Mouse (Mus musculus) macrophage (primary cell): ENCODE measurements at regions not wholly inside any gene's neighbourhood (a gene's known extent, or its start where the extent isn't known, plus 50 kb on each side); places are given as distances from the start of the nearest gene placed in this dataset.

Source experiments
- H3K27ac ChIP-seq: fragments of 350-480 bp; formaldehyde crosslinking; 2 replicates; pipeline ENCODE4 v1.9.0; 2021
- H3K36me3 ChIP-seq: fragments of 350-480 bp; formaldehyde crosslinking; 2 replicates; pipeline ENCODE4 v1.9.0; 2021; ENCODE audit errors: inconsistent target
- H3K4me3 ChIP-seq: fragments of 350-480 bp; formaldehyde crosslinking; 2 replicates; pipeline ENCODE4 v1.9.0; 2021; ENCODE audit errors: inconsistent target
- H3K79me2 ChIP-seq: fragments of 350-480 bp; formaldehyde crosslinking; 2 replicates; pipeline ENCODE4 v1.9.0; 2021; ENCODE audit errors: inconsistent target
- WGBS: methylation state at CpG from one replicate; pipeline ENCODE4 v1.1.7; 2026; ENCODE audit warnings: inconsistent platforms; ENCODE audit not compliant: missing documents; 5-methylcytosine and 5-hydroxymethylcytosine counted together

GRCm38 (mm10) chr4:34203193-34203848, 153.3 kb upstream of the Spaca1 start:
- Histone ChIP-seq H3K27ac (no peak overlapping the region), H3K4me3 (no peak overlapping the region), H3K36me3 (no peaks in the 10 kb centered on the region), H3K79me2 (no peaks in the 10 kb centered on the region)
- WGBS: 98% methylated on average over 10 of the region's 10 CpGs

- Histone ChIP-seq H3K36me3 (no peaks in the 10 kb centered on the region), H3K27ac (no peak overlapping the region), H3K4me3 (no peak overlapping the region), H3K79me2 (no peaks in the 10 kb centered on the region)
- 79% methylated on average over 3 of the region's 5 CpGs for WGBS
These were observed 159.3 kb upstream of the Spaca1 start for GRCm38 (mm10) chr4:34209179-34209896.

DNA sequence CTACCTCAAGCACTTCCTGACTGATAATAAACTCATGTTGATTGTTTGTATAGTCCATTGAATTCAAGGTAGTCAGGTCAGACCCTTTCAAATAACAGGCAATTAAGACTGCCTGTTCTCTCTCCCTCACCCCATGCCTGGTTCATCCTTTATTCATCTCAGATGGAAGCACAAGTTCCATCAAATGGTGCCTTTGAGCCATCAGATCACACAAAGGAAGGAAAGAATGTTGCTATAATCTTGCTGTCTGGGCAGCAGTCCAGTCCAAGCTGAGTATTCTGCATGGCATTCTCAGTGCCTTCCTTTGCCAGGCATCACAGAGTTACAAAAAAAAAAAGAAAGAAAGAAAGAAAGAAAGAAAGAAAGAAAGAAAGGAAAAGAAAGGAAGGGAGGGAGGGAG, 163.7 kb upstream of the Spaca1 start:
- Histone ChIP-seq H3K27ac (no peak overlapping the region), H3K79me2 (no peaks in the 10 kb centered on the region), H3K4me3 (no peak overlapping the region), H3K36me3 (no peaks in the 10 kb centered on the region)

GRCm38 (mm10) chr4:34214346-34214745, 164.4 kb upstream of the Spaca1 start:
- Histone ChIP-seq H3K36me3 (no peaks in the 10 kb centered on the region), H3K4me3 (no peak overlapping the region), H3K79me2 (no peaks in the 10 kb centered on the region), H3K27ac (no peak overlapping the region)
- WGBS: 89% methylated on average over 11 of the region's 11 CpGs

DNA sequence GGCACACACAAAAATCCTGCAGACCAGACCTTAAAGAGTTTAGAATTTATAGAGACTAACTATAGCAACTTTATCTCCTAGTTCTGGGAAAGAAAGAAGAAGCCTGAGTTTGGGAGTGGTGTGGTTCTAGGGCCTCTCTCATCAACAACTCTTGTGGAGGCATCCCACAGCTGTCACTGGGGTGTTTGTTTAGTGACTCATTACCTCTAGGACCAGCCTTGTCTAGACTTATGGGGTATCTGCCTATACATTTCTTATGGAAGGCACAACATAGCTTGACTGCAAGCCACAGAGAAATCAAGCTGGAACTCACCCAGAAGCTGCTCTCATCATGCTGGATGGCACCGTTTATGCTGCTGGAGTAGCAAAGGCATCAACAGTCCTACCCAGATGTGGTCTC, 171.9 kb upstream of the Spaca1 start:
- Histone ChIP-seq H3K4me3 (no peak overlapping the region), H3K79me2 (no peaks in the 10 kb centered on the region), H3K27ac (no peak overlapping the region), H3K36me3 (no peaks in the 10 kb centered on the region)
- WGBS: 100% methylated on average over 1 of the region's 1 CpGs

DNA sequence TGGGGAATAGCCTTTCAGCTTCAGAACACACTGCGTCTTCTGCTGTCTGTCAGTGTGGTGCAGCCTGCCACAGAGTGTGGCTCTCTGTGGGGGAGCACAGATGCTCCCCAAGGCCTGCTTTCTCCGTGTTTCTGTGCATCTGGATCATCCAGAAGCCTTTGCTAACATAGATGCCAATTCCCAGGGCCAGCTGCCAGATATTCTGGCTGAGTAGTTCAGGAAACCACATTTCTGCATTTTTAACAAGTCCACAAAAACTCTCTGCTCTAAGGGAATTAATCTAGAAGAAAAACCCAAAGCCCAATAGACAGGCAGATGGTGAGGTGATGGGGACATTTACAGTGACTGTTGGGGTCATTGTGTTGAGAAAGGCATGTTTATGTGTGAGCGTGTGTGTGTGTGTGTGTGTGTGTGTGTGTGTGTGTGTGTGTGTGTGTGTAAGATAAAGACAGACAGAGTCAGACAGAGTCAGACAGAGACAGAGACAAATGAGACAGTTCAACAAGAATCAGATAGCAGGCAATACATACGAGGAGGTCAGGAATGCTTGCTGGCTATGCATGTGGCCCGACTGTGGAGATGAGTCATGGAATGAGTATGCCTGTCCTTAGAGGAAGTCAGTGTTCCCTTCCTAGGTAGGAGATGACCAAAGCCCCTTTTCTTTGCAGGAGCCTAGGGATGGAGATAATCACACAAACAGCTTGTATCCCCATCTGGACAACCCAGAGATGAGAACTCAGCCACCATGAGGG, 176.3 kb upstream of the Spaca1 start:
- no peak overlapping the region for H3K4me3 ChIP-seq
- WGBS: 57% methylated on average over 5 of the region's 5 CpGs
- H3K36me3 ChIP-seq: no peaks in the 10 kb centered on the region
- H3K27ac ChIP-seq: no peak overlapping the region
- H3K79me2 ChIP-seq: no peaks in the 10 kb centered on the region

DNA sequence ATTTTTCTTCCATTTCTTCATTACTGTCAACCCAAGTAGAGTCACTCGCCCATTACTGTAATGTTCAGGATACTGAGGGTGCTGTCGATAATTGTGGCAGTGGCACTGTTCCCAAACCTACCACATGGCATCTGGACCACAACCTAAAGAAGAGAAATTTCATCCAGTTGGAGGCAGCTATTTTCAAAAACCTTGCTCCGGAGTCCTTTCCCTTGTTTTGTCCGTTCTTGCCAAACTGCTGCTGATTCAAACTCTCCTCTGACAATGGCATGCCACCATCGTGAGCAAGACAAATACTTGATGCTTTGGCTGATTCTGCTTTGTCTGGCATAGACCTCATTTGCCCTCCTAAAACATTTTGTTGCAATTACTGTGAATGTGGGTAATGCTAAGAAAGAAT, 176.9 kb upstream of the Spaca1 start:
- Histone ChIP-seq H3K79me2 (no peaks in the 10 kb centered on the region), H3K4me3 (no peak overlapping the region), H3K27ac (no peak overlapping the region), H3K36me3 (no peaks in the 10 kb centered on the region)
- WGBS: 94% methylated on average over 5 of the region's 5 CpGs

GRCm38 (mm10) chr4:34227611-34228010, 177.6 kb upstream of the Spaca1 start:
- 76% methylated on average over 5 of the region's 5 CpGs for WGBS
- Histone ChIP-seq H3K27ac (no peak overlapping the region), H3K79me2 (no peaks in the 10 kb centered on the region), H3K4me3 (no peak overlapping the region), H3K36me3 (no peaks in the 10 kb centered on the region)

DNA sequence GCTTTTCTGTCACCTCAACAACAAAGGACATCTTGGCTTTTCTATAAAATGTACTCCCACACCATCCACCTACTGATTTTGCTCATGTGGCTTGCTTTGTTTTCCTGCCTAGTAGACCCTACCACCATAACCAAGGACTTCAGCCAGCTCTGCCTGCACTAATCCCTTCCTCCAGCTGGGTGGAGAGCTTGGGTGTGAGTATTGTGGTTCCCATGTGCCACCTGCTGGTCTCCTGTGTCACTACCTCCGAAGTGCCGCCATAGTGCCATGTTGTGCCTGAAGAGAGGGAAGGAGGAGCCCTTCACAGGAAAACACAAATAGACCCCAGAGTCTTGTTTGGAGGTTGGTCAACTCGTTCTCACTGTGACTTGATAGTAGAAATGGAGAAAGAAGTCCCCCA, 181.3 kb upstream of the Spaca1 start:
- no peaks in the 10 kb centered on the region for H3K36me3 ChIP-seq
- no peak overlapping the region for H3K4me3 ChIP-seq
- no peak overlapping the region for H3K27ac ChIP-seq
- WGBS: 4% methylated on average over 3 of the region's 3 CpGs
- H3K79me2 ChIP-seq: no peaks in the 10 kb centered on the region

GRCm38 (mm10) chr4:34234204-34234603, 184.2 kb upstream of the Spaca1 start:
- Histone ChIP-seq H3K4me3 (no peak overlapping the region), H3K27ac (no peak overlapping the region)
- WGBS: 59% methylated on average over 11 of the region's 11 CpGs

GRCm38 (mm10) chr4:34234645-34235044, 184.7 kb upstream of the Spaca1 start:
- no peaks in the 10 kb centered on the region for H3K79me2 ChIP-seq
- WGBS: 93% methylated on average over 8 of the region's 8 CpGs
- H3K27ac ChIP-seq: no peak overlapping the region
- H3K4me3 ChIP-seq: no peak overlapping the region
- no peaks in the 10 kb centered on the region for H3K36me3 ChIP-seq

More at GRCm38 (mm10) chr4:34234204-34234603, 184.2 kb upstream of the Spaca1 start:
- no peaks in the 10 kb centered on the region for H3K79me2 ChIP-seq
- H3K36me3 ChIP-seq: no peaks in the 10 kb centered on the region

DNA sequence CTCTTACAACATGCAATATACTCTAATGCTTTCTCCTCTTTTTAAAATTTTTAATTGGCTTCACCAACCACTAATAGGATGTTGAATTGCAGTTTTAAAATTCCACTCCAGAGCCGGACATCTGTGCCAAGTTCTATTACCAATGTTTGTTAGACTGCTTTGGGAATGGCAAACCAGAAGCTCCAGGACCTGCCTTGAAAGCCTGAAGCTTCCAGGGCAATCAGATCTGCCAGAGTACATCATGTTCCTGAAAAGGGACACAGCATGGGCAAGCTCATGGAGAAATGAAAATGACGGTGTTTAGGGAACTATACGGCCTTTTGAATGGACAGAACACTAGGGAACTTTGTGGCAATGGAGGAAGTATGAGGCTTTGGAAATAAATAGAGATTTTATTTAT, 187.8 kb upstream of the Spaca1 start:
- 78% methylated on average over 3 of the region's 3 CpGs for WGBS
- no peak overlapping the region for H3K27ac ChIP-seq
- H3K79me2 ChIP-seq: no peaks in the 10 kb centered on the region
- no peak overlapping the region for H3K4me3 ChIP-seq
- H3K36me3 ChIP-seq: no peaks in the 10 kb centered on the region

GRCm38 (mm10) chr4:34239624-34240023, 189.6 kb upstream of the Spaca1 start:
- no peak overlapping the region for H3K27ac ChIP-seq
- no peak overlapping the region for H3K4me3 ChIP-seq
- no peaks in the 10 kb centered on the region for H3K79me2 ChIP-seq
- WGBS: 77% methylated on average over 3 of the region's 3 CpGs
- no peaks in the 10 kb centered on the region for H3K36me3 ChIP-seq

GRCm38 (mm10) chr4:34241060-34241571, 191.1 kb upstream of the Spaca1 start:
- H3K36me3 ChIP-seq: no peaks in the 10 kb centered on the region
- no peak overlapping the region for H3K4me3 ChIP-seq
- WGBS: 87% methylated on average over 7 of the region's 7 CpGs
- H3K79me2 ChIP-seq: no peaks in the 10 kb centered on the region
- no peak overlapping the region for H3K27ac ChIP-seq

- no peaks in the 10 kb centered on the region for H3K36me3 ChIP-seq
- no peak overlapping the region for H3K27ac ChIP-seq
- 88% methylated on average over 3 of the region's 3 CpGs for WGBS
- no peak overlapping the region for H3K4me3 ChIP-seq
- no peaks in the 10 kb centered on the region for H3K79me2 ChIP-seq
These were observed 191.7 kb upstream of the Spaca1 start for GRCm38 (mm10) chr4:34241673-34242072.
